Mouse (Mus musculus) layer of hippocampus, adult 18-20 months (tissue): ENCODE data around the gene Ccdc27. TPM values are rescaled to one million over a fixed set of nuclear protein-coding genes. Genes with fewer than 3 reads are reported as not detected.

Experiments
- DNase-seq, 2 experiments: peaks; one replicate each; pipeline ENCODE4 v3.0.0; 2022; ENCODE audit warnings: low spot score in 2 of 2
- long read RNA-seq: library from polyadenylated mRNA; stranded (forward); transcript quantifications from one replicate; pipeline ENCODE4 v2.0.0, GENCODE M21; 2021
- total RNA-seq, 2 experiments: library from RNA; stranded (reverse); gene quantifications; 2 replicates each; pipeline ENCODE4 v1.2.3; 2021

Ccdc27 gene
- total RNA-seq = under 1 TPM; 0.59 to 0.66 TPM
- long read RNA-seq, partial matches to known transcripts = 0 of 1 reads
- long read RNA-seq, other reads (novel, unspliced or antisense) = 1 of 1 reads

DNA sequence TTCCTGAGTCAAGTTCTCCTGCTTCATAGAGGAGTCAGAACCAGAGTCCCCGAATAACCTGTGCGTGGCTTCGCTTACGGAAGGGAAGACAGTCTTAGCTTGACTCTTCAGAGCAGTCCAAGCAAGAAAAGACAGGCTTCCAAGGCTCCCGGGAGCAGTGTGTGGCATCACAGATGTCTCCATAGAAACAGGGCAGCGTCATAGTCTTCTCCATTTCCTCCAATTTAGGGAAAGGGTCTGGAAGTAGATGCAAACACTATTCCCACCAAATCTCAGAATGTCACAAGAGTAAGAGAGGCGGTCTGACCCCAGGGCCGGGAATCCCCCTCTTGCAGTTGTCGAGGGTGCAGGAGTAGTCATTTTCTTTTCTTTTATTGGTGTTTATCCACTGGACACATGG lies at the start of gene Ccdc27:
Ccdc27 (minus strand) TSS at position 101 of the 400 bp plus-strand sequence.
- no peak for DNase-seq

DNA sequence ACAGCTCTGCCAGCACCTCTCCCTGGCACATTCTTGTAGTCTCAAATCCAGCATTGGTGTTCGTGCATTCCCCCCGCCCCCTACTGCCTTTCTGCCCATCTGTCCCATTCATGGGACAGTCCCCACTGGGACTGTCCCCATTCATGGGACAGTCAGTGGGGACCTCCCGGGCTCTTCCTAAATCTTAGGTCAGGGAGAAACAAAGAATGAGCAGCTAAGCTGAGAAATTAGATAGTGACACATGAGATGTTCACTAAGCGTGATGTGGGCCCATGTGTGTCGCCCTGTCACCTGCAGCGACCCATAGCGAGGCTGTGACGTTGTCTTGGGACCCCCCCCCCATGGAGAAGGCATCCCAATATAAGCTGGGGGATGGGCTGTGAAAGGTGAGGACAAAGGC lies 48.9 kb upstream of the Ccdc27 start:
- no peak for DNase-seq

DNA sequence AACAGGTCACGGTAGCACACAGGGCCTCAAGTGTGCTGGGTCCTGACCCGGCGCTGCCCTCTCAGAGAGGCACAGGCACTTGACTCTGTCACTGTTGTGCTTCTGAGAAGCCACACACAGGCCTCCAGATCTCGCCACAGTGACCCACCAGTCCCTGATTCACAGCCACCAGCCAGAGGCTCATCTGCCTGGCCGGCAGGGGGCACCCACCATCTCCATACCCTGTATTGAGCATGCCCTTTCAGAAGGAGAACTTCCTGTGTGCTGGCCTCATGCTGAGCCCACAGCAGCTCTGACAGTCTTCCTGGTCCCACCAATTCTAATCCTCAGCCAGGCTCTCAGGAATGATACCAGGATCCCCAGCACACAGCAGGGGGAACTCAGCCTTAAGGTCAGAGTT lies 46.7 kb upstream of the Ccdc27 start:
- no peak for DNase-seq

DNA sequence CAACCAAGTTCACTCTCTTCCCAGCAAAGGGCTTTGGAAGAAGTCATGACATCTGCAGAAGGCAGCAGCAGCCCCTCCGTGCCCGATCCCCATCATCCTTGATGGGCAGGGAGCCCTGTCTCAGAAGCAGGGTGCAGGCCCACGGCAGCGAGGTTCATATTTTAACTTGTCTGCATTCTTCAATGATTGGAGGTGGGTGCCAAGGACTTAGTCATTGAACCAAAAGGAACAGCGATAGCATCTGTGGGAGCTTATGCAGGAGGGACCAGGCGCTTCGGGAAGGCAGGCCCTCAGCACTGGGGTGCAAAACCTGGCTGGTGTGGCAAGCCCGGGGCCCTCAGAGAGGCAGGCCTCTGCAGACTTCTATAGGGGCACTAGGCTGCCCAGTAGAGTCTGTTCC lies 44.0 kb upstream of the Ccdc27 start:
- DNase-seq = peak in 1 of 2 experiments; percentile 32

GRCm38 (mm10) chr4:154085856-154086255 lies 43.4 kb upstream of the Ccdc27 start:
- peak in 1 of 2 experiments; percentile 78 for DNase-seq

- no peak for DNase-seq
These were observed 39.5 kb upstream of the Ccdc27 start for GRCm38 (mm10) chr4:154081974-154082373.

DNA sequence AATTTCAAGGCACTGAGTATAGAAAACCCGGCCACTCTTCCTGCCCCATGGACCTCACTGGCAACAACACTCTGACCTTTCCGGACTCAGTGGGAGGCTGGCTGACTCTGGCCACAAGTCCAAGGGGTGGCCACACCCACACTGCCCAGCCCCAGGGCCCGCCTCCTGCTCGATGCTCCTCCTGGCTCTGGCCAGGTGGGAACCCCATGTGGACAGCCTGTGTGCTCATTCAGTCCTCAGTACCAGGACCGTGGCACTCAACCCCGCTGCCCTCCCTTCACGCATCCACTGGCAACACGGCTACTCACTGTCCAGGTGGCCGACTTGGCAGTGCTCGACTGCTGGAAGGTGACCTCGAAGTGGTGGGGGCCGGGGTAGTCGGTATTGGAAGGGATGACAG lies 38.5 kb upstream of the Ccdc27 start:
- no peak for DNase-seq

DNA sequence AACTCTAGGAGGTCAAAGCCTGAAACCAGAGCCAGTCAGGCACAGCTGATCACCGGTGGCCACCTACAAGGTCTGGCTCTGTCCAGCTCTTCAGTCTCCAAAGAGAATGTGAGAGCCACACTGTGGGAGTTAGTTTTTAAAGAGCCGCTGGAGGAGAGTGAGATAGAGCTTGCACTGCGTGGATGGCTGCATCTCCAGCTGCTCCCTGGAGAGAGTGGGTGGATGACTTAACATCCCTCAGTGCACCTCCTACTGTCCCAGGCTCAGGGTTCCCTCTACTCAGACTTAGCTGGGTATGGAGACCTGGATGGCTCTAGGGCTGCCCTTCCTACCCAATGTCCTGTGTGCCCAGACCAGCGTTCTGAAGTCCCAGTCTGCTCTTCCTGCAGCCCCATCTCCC lies 37.7 kb upstream of the Ccdc27 start:
- DNase-seq = no peak

- DNase-seq = peak in 1 of 2 experiments; percentile 21
These were observed 29.5 kb upstream of the Ccdc27 start for GRCm38 (mm10) chr4:154071941-154072340.

DNA sequence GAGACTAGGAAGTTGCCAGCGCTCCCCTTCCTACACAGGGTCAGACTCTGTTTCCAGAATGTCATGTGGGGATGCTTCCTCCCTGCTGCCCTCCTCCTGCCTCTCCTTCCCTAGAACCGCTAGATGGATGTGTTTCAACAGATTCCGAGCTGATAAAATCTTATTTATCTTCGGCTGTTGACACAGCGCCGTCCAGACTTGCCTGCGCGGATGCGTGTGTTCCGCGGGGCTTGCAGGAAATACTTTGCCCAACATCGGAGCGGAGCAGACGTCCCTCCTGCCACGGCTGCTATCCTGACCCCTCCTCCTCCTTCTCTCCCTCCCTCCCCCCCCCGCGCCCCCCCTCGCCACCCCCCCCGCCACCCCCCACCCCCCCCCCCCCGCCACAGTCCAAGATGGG lies 29.0 kb upstream of the Ccdc27 start:
- no peak for DNase-seq

GRCm38 (mm10) chr4:154070896-154071295 lies 28.4 kb upstream of the Ccdc27 start:
- no peak for DNase-seq

DNA sequence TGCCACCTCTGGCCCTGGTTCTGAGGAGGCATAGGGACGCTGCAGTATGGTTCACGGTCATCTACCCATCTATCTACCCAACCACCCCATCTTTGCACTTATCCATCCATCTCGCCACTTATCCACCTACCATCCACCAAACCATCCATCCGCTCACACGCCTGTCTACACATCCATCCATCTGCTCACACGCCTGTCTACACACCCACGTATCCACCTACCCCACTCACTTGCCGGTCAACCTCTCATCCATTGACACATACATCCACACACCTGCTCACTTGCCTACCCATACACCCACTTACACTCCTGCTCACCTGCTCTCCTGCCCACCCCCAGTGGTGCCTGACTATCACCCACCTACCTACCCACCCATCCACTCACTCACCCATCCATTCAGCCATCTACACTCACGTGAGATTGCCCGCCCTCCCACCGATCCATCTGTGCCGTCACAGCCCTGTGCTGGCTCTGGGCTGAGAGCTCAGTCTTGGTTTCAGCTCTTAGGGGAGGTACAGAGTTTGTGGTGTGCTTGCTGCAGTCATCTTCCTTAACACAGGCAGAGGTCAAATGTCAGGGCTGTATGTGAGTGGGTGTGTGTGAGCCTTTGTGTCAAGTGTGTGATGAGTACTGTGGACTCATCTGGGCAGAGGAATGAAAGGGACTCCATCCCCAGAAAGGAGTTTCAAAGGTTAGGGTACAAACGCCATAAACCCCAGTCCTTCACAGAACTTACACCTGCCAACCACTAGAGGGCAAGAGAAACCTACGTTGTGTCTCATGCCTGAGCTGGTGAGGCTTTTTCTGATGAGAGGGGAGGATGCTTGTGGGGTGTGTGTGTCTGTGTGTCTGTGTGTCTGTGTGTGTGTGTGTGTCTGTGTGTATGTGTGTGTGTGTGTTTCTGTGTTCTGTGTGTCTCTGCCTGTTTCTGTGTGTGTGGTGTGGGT lies 22.6 kb upstream of the Ccdc27 start:
- DNase-seq = peak; percentile 56 to 67

GRCm38 (mm10) chr4:154057696-154058095 lies 15.2 kb upstream of the Ccdc27 start:
- no peak for DNase-seq

DNA sequence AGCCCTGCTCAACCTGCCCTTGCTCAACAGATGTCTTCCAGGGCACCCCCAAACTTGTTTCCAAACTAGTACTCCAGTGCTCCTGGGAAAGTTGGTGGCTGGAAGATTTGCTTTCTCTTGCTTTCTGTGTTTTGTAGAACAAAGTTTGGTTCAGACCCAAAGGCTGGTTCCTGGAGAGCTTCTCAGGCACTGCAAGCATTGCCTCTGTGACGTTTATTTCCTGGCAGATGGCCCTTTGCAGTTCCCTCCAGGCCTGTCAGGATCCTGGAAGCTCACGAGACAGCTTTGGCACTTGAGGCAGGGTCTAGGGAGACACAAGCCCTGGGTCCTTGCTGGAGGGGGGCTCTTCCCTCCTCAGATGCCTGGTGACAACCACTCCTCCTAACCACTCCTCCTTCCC lies 14.2 kb upstream of the Ccdc27 start:
- no peak for DNase-seq

GRCm38 (mm10) chr4:154056046-154056445 lies 13.6 kb upstream of the Ccdc27 start:
- DNase-seq = no peak

GRCm38 (mm10) chr4:154055482-154055881 lies 13.0 kb upstream of the Ccdc27 start:
- no peak for DNase-seq

DNA sequence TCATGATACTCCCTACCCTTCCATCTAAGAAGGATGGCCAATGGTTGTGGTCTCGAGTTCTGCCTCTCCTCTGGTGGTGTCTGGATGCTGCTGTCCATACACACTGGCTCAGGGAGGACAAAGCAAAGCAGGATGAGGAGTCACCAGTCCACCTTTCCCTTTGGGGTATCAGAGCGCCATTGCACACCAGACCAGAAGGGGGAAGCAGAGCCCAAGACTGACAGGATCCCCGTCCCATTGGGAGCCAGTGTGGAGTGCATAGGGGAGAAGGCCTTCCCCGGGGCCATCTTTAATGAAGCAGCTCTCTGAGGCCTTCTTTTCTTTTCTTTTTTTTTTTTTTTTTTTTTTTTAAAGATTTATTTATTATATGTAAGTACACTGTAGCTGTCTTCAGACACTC lies 10.6 kb upstream of the Ccdc27 start:
- no peak for DNase-seq

DNA sequence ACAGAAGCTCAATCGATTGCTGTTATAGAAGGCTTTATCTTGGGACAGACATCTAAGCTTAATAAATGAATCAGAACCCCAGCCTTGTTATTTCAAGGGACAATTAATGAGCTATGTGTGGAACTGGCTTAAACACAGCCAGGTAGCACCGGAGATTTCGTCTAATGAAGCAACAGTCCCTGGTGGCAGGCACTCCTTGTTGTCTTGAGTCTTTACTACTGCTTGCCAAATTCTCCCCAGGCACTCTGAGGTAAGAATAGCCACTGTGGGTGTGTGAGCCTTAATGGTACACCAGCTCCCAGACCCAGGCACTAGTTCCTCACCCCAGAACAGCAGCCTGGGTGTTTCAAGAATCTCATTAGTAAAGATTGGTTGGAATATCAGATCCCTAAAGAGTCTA lies 8.9 kb upstream of the Ccdc27 start:
- DNase-seq = no peak

DNA sequence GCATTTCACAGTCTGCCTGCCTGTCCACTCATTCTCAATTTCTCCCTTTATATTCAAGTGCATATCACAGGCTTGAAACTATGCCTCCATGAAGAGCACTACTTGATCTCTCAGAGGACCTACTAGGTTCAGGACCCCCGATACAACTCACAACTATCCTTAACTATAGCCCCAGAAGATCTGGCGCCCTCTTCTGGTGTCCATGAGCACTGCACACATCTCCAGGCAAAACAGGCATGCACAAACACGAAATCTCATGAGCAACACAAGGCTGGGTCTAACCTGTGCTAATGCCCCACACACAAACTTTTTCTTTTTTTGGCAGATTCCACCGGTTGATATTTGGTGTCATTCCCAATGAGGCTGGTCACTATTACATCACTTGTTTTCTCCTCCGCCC lies 3.4 kb upstream of the Ccdc27 start:
- DNase-seq = no peak

DNA sequence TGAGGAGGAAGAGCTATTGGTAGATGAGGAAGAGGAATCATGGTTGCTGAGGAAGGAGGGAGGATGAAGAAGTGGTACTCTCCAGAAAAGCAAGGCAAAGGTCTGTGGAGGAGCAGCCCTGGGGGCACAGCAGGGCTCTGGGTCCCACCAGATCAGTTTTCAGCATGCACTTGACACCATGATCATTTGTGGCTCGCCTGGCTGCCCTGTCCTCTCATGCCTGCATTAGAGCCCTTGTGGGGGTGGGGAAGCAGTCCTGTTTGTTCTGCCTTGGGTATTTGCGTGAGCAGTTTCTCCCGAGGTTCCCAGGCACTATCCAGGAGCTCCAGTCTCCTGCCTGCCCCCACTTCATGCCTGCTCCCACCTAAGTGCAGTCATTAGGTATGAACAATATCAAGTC lies 5.4 kb downstream of the Ccdc27 start:
- DNase-seq = no peak

DNA sequence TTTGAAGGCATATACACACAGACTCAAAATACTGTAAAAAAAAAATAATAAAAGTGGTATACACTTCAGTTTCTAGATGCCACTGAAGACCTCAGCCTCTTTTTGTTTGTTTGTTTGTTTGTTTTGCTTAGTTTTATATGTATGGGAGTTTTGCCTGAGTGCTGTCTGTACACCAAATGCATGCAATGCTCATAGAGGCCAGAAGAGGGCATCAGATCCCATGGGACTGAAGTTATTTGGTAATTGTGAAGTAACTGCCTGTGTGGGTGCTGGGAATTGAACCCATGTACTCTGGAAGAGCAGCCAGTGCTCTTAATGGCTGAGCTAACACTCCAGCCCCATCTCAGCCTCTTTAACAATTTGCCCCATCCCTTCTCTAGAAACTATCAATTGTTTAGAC lies 13.8 kb downstream of the Ccdc27 start:
- no peak for DNase-seq

GRCm38 (mm10) chr4:154028066-154028465 lies 14.4 kb downstream of the Ccdc27 start:
- DNase-seq = no peak

- DNase-seq = no peak
These were observed 16.1 kb downstream of the Ccdc27 start for GRCm38 (mm10) chr4:154026441-154026761.
